Mouse (Mus musculus) hindbrain, embryonic 12.5 days (tissue): Measurements from ENCODE around the gene B4galnt1. TPM values are rescaled to one million over a fixed set of nuclear protein-coding genes. Genes with fewer than 3 reads are reported as not detected.
"Not testable (repeated sequence)": the region's sequence is repeated elsewhere in the genome, so short reads cannot be mapped to it uniquely, and the experiment has no call there.

Source experiments
- ATAC-seq: fragments of 200-750 bp; cut with Nextera tagmentation; 2 replicates; pipeline ENCODE4 v1.8.0; 2017; ENCODE audit warnings: moderate TSS enrichment; ENCODE audit not compliant: low FRiP score
- H3K27ac ChIP-seq: fragments of 300-500 bp; sonication (generic); 2 replicates; pipeline ENCODE4 v1.5.1; 2016; ENCODE audit warnings: mild to moderate bottlenecking
- H3K27me3 ChIP-seq: fragments of 300-500 bp; sonication (generic); 2 replicates; pipeline ENCODE4 v1.6.1; 2016; ENCODE audit warnings: mild to moderate bottlenecking
- H3K36me3 ChIP-seq: fragments of 300-500 bp; sonication (generic); 2 replicates; pipeline ENCODE4 v1.6.1; 2016; ENCODE audit warnings: mild to moderate bottlenecking
- H3K4me1 ChIP-seq: fragments of 300-500 bp; sonication (generic); 2 replicates; pipeline ENCODE4 v1.6.1; 2016
- H3K4me2 ChIP-seq: fragments of 300-500 bp; sonication (generic); replicated peaks from 2 replicates; pipeline ENCODE4 v1.6.1; 2016; ENCODE audit warnings: mild to moderate bottlenecking
- H3K4me3 ChIP-seq: fragments of 300-500 bp; sonication (generic); 2 replicates; pipeline ENCODE4 v1.5.1; 2016; ENCODE audit warnings: mild to moderate bottlenecking
- H3K9ac ChIP-seq: fragments of 300-500 bp; sonication (generic); 2 replicates; pipeline ENCODE4 v1.6.1; 2016; ENCODE audit warnings: mild to moderate bottlenecking, moderate library complexity
- H3K9me3 ChIP-seq: fragments of 300-500 bp; sonication (generic); replicated peaks from 2 replicates; pipeline ENCODE4 v1.6.1; 2016; ENCODE audit warnings: mild to moderate bottlenecking
- WGBS: fragments of 180-500 bp; shearing (Covaris S2); methylation state at CpG from one replicate; pipeline ENCODE4 v1.1.7; 2016; 5-methylcytosine and 5-hydroxymethylcytosine counted together
- polyA plus RNA-seq: library from polyadenylated mRNA; unstranded; fragments of >200 nt; fragmentation: Nextera tagmentation; extraction: Ambion mirVana; gene quantifications from 2 replicates; pipeline ENCODE4 v1.2.1, GENCODE M21; 2016

B4galnt1 gene
- polyA plus RNA-seq, 1 experiment from 2014 or later = 21.6 TPM

DNA sequence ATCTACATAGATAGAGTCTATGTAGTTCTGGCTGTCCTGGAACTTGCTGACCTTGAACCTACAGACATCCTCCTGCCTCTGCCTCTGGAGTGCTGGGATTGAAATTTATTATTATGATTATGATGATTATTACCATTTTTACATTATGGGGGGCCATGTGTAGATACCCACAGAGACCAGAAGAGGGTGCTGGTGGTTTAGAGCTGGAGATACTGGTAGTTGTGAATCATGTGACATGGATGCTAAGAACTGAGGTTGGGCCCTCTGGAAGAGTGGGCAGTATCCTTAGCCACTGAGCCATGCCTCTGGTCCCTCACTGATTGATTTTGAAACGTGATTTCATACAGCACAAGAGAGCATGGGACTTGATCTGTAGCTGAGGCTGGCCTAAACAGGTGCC is 21.4 kb downstream of the B4galnt1 start:
- H3K4me3 ChIP-seq = no peak overlapping the region
- ATAC-seq = no peak
- H3K36me3 ChIP-seq = peaks cover 7% of the 10 kb centered on the region; the same call in 1 of the 2 replicates
- no peak overlapping the region for H3K27ac ChIP-seq
- no peaks in the 10 kb centered on the region for H3K9me3 ChIP-seq
- no peak overlapping the region for H3K9ac ChIP-seq
- peaks cover 54% of the 10 kb centered on the region for H3K4me1 ChIP-seq
- WGBS = 78% methylated on average over 1 of the region's 1 CpGs
- H3K4me2 ChIP-seq = no peak overlapping the region
- peaks cover 17% of the 10 kb centered on the region for H3K27me3 ChIP-seq

DNA sequence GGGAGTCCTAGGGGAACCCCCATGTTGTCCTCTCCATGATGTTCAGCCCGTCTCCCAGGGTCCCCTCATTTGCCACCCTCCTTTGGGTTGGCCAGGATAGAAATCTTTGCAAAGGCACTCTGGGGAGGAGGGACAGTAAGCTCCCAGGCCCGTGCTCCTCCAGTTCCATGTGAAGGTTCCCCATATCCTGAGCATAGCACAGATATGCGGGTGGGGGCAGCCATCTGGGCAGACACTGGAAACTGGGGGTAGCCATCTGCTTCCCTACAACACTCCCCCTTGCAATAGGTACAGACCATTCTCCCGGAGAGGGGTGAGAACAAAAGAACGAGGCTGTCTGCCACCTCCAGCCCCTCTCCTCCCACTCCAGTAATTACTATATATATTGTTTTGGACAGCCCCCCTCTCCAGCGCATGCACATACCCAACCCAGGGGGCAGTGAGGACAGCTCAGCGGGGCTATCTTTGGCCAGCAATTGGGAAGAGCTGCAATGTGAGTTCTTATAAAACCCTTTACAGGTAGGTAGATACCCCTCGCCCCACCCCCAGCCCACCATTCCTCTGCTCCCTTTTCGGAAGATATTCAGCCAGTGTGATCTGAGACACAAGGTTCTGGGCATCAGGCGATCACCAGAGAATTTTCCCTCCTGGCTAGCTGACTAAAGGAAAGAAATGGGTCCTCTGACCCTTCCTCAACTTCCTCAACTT is 22.5 kb downstream of the B4galnt1 start:
- Histone ChIP-seq H3K27ac (peak overlapping the region; percentile 87), H3K9me3 (no peaks in the 10 kb centered on the region), H3K36me3 (peaks cover 14% of the 10 kb centered on the region; the same call in 1 of the 2 replicates), H3K9ac (peak overlapping the region; percentile 88), H3K4me2 (peak overlapping the region; percentile 96), H3K27me3 (peaks cover 9% of the 10 kb centered on the region; the same call in 1 of the 2 replicates), H3K4me1 (peaks cover 54% of the 10 kb centered on the region), H3K4me3 (peak overlapping the region; percentile 63)
- 0 out of 2 replicates have a peak, but pooled peaks have one; percentile 1 for ATAC-seq
- 39% methylated on average over 10 of the region's 10 CpGs for WGBS

GRCm38 (mm10) chr10:127188079-127188453 is 23.0 kb downstream of the B4galnt1 start:
- peak; percentile 27; the same call in 1 of the 2 replicates for ATAC-seq
- peaks cover 54% of the 10 kb centered on the region for H3K4me1 ChIP-seq
- H3K4me3 ChIP-seq = peak overlapping the region; percentile 63
- H3K4me2 ChIP-seq = peak overlapping the region; percentile 96
- 2% methylated on average over 18 of the region's 21 CpGs for WGBS
- H3K27ac ChIP-seq = peak overlapping the region; percentile 87
- H3K9me3 ChIP-seq = no peaks in the 10 kb centered on the region
- H3K36me3 ChIP-seq = peaks cover 15% of the 10 kb centered on the region; the same call in 1 of the 2 replicates
- peaks cover 8% of the 10 kb centered on the region; the same call in 1 of the 2 replicates for H3K27me3 ChIP-seq
- H3K9ac ChIP-seq = peak overlapping the region; percentile 88

DNA sequence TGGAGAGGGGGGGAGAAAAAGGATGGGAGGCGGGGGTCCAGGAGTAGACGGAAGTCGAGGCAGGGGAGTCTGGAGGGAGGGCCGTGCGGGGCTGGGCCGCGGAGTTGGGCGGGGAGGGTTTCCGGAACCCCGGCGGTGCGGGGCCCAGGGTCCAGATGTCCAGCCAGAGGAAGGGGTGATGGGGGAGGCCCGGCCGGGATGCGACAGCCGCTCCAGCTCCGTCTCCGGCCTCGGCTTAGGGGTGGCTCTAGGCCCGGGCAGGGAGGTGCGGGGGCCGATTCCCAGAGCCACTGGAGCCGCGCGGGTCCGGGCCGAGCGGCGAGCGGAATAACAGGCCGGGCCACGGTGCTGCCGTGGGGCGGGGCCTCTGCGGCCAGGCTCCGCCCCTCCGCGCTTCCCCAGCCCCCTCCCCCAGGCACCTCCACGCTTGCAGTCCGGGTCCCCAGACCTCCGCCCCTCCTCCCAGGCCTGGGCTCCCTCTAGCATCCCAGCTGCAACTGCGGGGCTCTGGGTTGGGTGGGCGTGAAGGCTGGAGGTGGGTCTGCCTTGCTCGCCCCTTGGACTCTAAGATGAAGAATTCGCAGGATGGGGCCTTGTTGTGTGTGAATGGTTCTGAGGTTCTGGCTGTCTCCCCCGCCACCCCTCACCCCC is 23.6 kb downstream of the B4galnt1 start:
- H3K27ac ChIP-seq = peak overlapping the region; percentile 87
- whole genome bisulfite sequencing = 0% methylated on average over 31 of the region's 46 CpGs
- H3K9ac ChIP-seq = peak overlapping the region; percentile 88
- H3K4me2 ChIP-seq = peak overlapping the region; percentile 96
- H3K4me1 ChIP-seq = peaks cover 52% of the 10 kb centered on the region
- peak; percentile 86 for ATAC-seq
- peak overlapping the region; percentile 63 for H3K4me3 ChIP-seq
- 0 out of 2 replicates have a peak, but pooled peaks cover 6% of the 10 kb centered on the region for H3K27me3 ChIP-seq
- H3K9me3 ChIP-seq = no peaks in the 10 kb centered on the region
- peaks cover 20% of the 10 kb centered on the region; the same call in 1 of the 2 replicates for H3K36me3 ChIP-seq

GRCm38 (mm10) chr10:127189116-127189650 is 24.2 kb downstream of the B4galnt1 start:
- peak; percentile 9 for ATAC-seq
- Histone ChIP-seq H3K9me3 (no peaks in the 10 kb centered on the region), H3K9ac (peak overlapping the region; percentile 88), H3K4me1 (peaks cover 47% of the 10 kb centered on the region), H3K4me2 (peak overlapping the region; percentile 96), H3K36me3 (peaks cover 22% of the 10 kb centered on the region; the same call in 1 of the 2 replicates), H3K4me3 (peak overlapping the region; percentile 63), H3K27ac (peak overlapping the region; percentile 87), H3K27me3 (0 out of 2 replicates have a peak, but pooled peaks cover 5% of the 10 kb centered on the region)
- WGBS = under 1% methylated on average over 26 of the region's 26 CpGs

DNA sequence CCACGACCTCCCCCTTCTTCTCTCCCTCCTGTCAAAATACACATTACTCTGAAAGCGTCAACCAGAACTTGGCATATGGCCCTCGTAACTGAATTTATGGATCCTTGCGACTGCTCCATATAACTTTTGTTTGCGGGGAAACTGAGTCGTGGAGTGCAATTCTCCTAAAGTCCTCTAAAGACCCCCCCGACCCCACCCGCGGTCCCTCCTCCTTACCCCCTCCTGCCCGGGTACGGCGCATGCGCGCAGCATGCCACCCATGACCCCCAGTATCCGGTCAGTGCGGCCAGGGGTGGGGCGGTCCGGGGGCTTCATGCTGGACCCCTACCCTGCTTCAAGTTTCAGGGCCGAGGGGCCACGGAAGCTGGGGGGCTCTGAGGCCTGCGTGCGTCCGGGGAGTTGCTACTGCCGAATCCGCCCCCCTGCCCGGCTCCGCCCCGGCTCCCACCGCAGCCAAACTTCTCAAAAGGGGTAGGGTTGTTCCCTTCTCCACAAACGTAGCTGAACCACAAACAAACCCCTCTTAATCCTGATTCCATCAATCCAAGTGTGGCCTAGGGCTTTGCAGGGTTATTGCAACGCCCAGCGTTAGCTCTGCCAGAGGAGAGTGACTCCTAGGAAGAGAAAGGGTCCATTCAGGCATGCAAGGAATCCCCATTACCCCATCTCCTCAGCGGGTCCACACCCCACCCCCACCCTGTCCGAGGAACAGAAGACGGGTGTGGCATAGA is 24.8 kb downstream of the B4galnt1 start, which contains the start of gene Arhgef25:
TSS of gene Arhgef25 (minus strand) at position 433 of the 731 bp plus-strand sequence.
- peaks cover 47% of the 10 kb centered on the region for H3K4me1 ChIP-seq
- peak within 1 kb of the TSS; percentile 63 for H3K4me3 ChIP-seq
- H3K4me2 ChIP-seq = peak within 1 kb of the TSS; percentile 96
- ATAC-seq = no peak
- H3K27ac ChIP-seq = peak within 1 kb of the TSS; percentile 87
- no peaks in the 10 kb centered on the region for H3K9me3 ChIP-seq
- under 1% methylated on average over 35 of the region's 35 CpGs for WGBS
- no peaks in the 10 kb centered on the region for H3K27me3 ChIP-seq
- peak within 1 kb of the TSS; percentile 88 for H3K9ac ChIP-seq
- H3K36me3 ChIP-seq = peaks cover 22% of the 10 kb centered on the region; the same call in 1 of the 2 replicates

DNA sequence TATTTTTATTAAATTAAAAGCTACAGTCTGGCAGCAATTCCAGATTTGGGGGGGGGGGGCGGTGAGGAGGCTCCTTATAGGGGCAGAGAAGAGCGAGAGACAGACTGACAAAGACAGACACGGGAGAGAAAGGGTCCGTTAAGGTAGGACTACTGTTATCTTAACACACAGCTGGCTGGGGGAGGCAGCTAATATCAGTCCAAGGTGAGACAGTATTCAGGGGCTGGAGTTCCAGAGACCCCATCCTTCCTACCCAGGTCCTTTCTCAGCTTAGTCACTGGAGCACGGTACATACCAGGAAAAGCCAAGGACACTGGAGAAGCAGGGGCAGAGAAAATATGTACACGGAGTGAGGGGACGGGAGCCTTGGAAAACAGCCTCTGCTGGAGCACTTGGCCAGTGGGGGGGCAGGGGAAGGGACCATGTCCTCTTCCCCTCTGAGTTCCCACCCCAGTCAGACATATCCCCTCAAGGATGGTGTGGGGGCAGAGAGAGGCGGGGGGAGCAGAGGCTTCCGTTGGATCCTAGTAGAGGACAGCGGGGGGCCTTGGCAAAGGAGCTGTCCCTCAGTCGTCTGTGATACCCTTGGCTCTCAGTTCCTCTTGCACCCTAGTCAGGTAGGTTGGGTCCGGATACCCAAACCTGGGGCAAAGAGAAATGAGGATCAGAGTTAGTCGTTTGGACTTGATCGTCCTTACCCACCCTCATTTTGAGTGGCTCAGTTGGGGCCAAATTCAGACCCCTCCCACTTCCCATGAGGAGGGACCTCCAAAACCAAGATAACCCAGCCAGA is 25.6 kb downstream of the B4galnt1 start:
- Histone ChIP-seq H3K4me3 (0 out of 2 replicates have a peak overlapping the region, but pooled peaks have one; percentile 63), H3K27me3 (no peaks in the 10 kb centered on the region), H3K9ac (peak overlapping the region; percentile 88; the same call in 1 of the 2 replicates), H3K36me3 (peaks cover 21% of the 10 kb centered on the region; the same call in 1 of the 2 replicates), H3K27ac (peak overlapping the region; percentile 87), H3K9me3 (no peaks in the 10 kb centered on the region), H3K4me2 (peak overlapping the region; percentile 96), H3K4me1 (peaks cover 47% of the 10 kb centered on the region)
- 34% methylated on average over 14 of the region's 14 CpGs for WGBS
- ATAC-seq = no peak

- no peak overlapping the region for H3K9ac ChIP-seq
- no peak overlapping the region for H3K4me2 ChIP-seq
- H3K4me3 ChIP-seq = no peak overlapping the region
- ATAC-seq = no peak
- H3K36me3 ChIP-seq = peaks cover 17% of the 10 kb centered on the region; the same call in 1 of the 2 replicates
- H3K27me3 ChIP-seq = no peaks in the 10 kb centered on the region
- WGBS = 78% methylated on average over 19 of the region's 19 CpGs
- H3K4me1 ChIP-seq = peaks cover 51% of the 10 kb centered on the region
- H3K9me3 ChIP-seq = no peaks in the 10 kb centered on the region
- H3K27ac ChIP-seq = no peak overlapping the region
Measured at GRCm38 (mm10) chr10:127191191-127192056, 26.4 kb downstream of the B4galnt1 start.

GRCm38 (mm10) chr10:127192057-127192328 is 27.0 kb downstream of the B4galnt1 start:
- not testable (repeated sequence) for H3K4me2 ChIP-seq, H3K9me3 ChIP-seq, ATAC-seq, H3K27ac ChIP-seq, H3K27me3 ChIP-seq, H3K9ac ChIP-seq, H3K4me3 ChIP-seq
- WGBS = 87% methylated on average over 1 of the region's 1 CpGs
- H3K36me3 ChIP-seq = peaks cover 17% of the 10 kb centered on the region; the same call in 1 of the 2 replicates
- peaks cover 53% of the 10 kb centered on the region for H3K4me1 ChIP-seq

GRCm38 (mm10) chr10:127193011-127193410 is 28.0 kb downstream of the B4galnt1 start:
- H3K4me1 ChIP-seq = peaks cover 43% of the 10 kb centered on the region
- no peak overlapping the region for H3K4me3 ChIP-seq
- no peaks in the 10 kb centered on the region for H3K27me3 ChIP-seq
- no peaks in the 10 kb centered on the region for H3K9me3 ChIP-seq
- no peak overlapping the region for H3K9ac ChIP-seq
- no peak overlapping the region for H3K4me2 ChIP-seq
- no peak for ATAC-seq
- H3K27ac ChIP-seq = no peak overlapping the region
- 84% methylated on average over 9 of the region's 9 CpGs for WGBS
- peaks cover 19% of the 10 kb centered on the region for H3K36me3 ChIP-seq
